ENCODE assay signal across 24 mouse cellular contexts in the genomic region with DNA sequence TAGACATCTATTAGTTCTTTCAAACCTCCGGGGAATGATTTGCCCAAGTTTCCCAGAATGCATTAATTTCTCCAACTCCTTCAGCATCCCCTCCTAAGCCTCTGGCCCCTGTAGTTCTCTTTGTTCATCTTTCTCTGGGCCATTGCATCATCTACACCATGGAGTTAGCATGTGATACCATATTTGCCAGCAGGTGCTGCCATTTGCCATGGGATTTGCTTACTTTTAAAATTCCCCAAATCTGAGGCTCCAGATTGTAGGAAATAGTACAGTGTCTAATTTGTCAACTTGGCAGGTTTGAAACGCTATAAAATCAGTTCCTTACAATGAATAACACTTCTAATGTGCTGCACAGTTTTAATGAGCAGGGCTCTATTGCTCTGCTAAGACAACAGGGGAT.
DNase-seq lines count a peak whose midpoint lies in the region; ATAC-seq and TF ChIP-seq lines count a peak whose summit lies in the region.
"Had no signal": no experiment of that assay in that cellular context is flagged by ENCODE, and none has a peak within 500 bp of the region (broad histone marks: within the 10 kb centered on the region; RNA-seq: fewer than 3 reads in every experiment).

No protein-coding gene starts in this region.

- POLR2A ChIA-PET in Patski (lab: Charles Lee), result no interaction called here

- no peaks in the 10 kb centered on the region for H3K9me3 ChIP-seq in forebrain, embryonic 15.5 days
- no peaks in the 10 kb centered on the region for H3K9me3 ChIP-seq in forebrain, embryonic 11.5 days (ENCODE audit: control insufficient read depth, low read length)
- no peaks in the 10 kb centered on the region for H3K9me3 ChIP-seq in lung, postnatal 0 days (ENCODE audit: low read length)
- no peaks in the 10 kb centered on the region for H3K9me3 ChIP-seq in forebrain, postnatal 0 days (ENCODE audit: low read length)
- H3K9me3 ChIP-seq: embryonic facial prominence, embryonic 12.5 days; heart, embryonic 15.5 days; hindbrain, embryonic 13.5 days; limb, embryonic 13.5 days; liver, embryonic 12.5 days; megakaryocyte, embryonic 14.5 days; neural tube, embryonic 12.5 days had no signal

- CTCF ChIA-PET in Patski (lab: Charles Lee), result no interaction called here

- no peak for TF ChIP-seq EP300 in lung, postnatal 0 days (IDR thresholded peaks at IDR 0.05)

- no peak overlapping the region for H3K9ac ChIP-seq in forebrain, embryonic 15.5 days (replicated peaks)
- H3K9ac ChIP-seq in forebrain, embryonic 11.5 days (ENCODE audit: low read length), result no peak overlapping the region
- H3K9ac ChIP-seq in lung, postnatal 0 days (replicated peaks; ENCODE audit: low read depth), result no peak overlapping the region
- H3K9ac ChIP-seq in forebrain, postnatal 0 days, result no peak overlapping the region
- H3K9ac ChIP-seq: embryonic facial prominence, embryonic 12.5 days; heart, embryonic 15.5 days; hindbrain, embryonic 13.5 days; limb, embryonic 13.5 days; liver, embryonic 12.5 days; neural tube, embryonic 12.5 days had no signal

- H3K27me3 ChIP-seq in forebrain, embryonic 15.5 days, result no peaks in the 10 kb centered on the region
- H3K27me3 ChIP-seq in forebrain, embryonic 11.5 days (ENCODE audit: control insufficient read depth, insufficient read depth, low read length), result no peaks in the 10 kb centered on the region
- no peaks in the 10 kb centered on the region for H3K27me3 ChIP-seq in lung, postnatal 0 days (replicated peaks; ENCODE audit: insufficient read depth, low read length)
- peaks cover 5% of the 10 kb centered on the region for H3K27me3 ChIP-seq in Patski
- no peaks in the 10 kb centered on the region for H3K27me3 ChIP-seq in forebrain, postnatal 0 days (ENCODE audit: insufficient read depth, low read length)
- H3K27me3 ChIP-seq: embryonic facial prominence, embryonic 12.5 days; heart, embryonic 15.5 days; limb, embryonic 13.5 days; megakaryocyte, embryonic 14.5 days; neural tube, embryonic 12.5 days had no signal

- no peak overlapping the region for H3K4me2 ChIP-seq in forebrain, embryonic 15.5 days (replicated peaks)
- H3K4me2 ChIP-seq in forebrain, embryonic 11.5 days (ENCODE audit: low read depth, low read length, severe bottlenecking), result no peak overlapping the region
- no peak overlapping the region for H3K4me2 ChIP-seq in lung, postnatal 0 days (replicated peaks; ENCODE audit: low read depth, low read length)
- H3K4me2 ChIP-seq in forebrain, postnatal 0 days (ENCODE audit: low read depth), result no peak overlapping the region
- H3K4me2 ChIP-seq: embryonic facial prominence, embryonic 12.5 days; heart, embryonic 15.5 days; hindbrain, embryonic 13.5 days; limb, embryonic 13.5 days; liver, embryonic 12.5 days; neural tube, embryonic 12.5 days had no signal

- DNase-seq in forebrain, embryonic 11.5 days (ENCODE audit: low spot score), result no peak
- DNase-seq in lung, postnatal 0 days (ENCODE audit: low spot score), result no peak
- no peak for DNase-seq in lung, adult 18-20 months
- DNase-seq in Patski (ENCODE audit: low read depth, low spot score), result no peak
- peak; percentile 59 for DNase-seq in forebrain, postnatal 0 days
- DNase-seq: adrenal gland, postnatal 10 days; cerebellum, adult 9-10 months; gastrocnemius, postnatal 36 days; heart, postnatal 36 days; kidney, postnatal 25 days; layer of hippocampus, adult 9-11 months; lung, adult 2 months; right cerebral cortex, postnatal 25 days; spleen, adult 18-20 months; thymus, postnatal 14 days had no signal

- no peaks in the 10 kb centered on the region for H3K36me3 ChIP-seq in forebrain, embryonic 15.5 days
- H3K36me3 ChIP-seq in forebrain, embryonic 11.5 days (ENCODE audit: control insufficient read depth, insufficient read depth, low read length), result no peaks in the 10 kb centered on the region
- H3K36me3 ChIP-seq in lung, postnatal 0 days (ENCODE audit: insufficient read depth, low read length), result no peaks in the 10 kb centered on the region
- no peaks in the 10 kb centered on the region for H3K36me3 ChIP-seq in forebrain, postnatal 0 days (ENCODE audit: insufficient read depth)
- H3K36me3 ChIP-seq: embryonic facial prominence, embryonic 12.5 days; heart, embryonic 15.5 days; hindbrain, embryonic 13.5 days; limb, embryonic 13.5 days; liver, embryonic 12.5 days; neural tube, embryonic 12.5 days had no signal

- peaks cover 26% of the 10 kb centered on the region for H3K4me1 ChIP-seq in forebrain, embryonic 15.5 days
- H3K4me1 ChIP-seq in forebrain, embryonic 11.5 days (replicated peaks; ENCODE audit: control insufficient read depth, insufficient read depth, low read length), result no peaks in the 10 kb centered on the region
- no peaks in the 10 kb centered on the region for H3K4me1 ChIP-seq in lung, postnatal 0 days (ENCODE audit: insufficient read depth, low read depth, low read length)
- peaks cover 12% of the 10 kb centered on the region for H3K4me1 ChIP-seq in forebrain, postnatal 0 days (ENCODE audit: insufficient read depth)
- H3K4me1 ChIP-seq: liver, embryonic 12.5 days; megakaryocyte, embryonic 14.5 days; neural tube, embryonic 12.5 days had no signal

- H3K27ac ChIP-seq in forebrain, embryonic 15.5 days (replicated peaks), result 0 out of 2 replicates have a peak overlapping the region, but pooled peaks have one; percentile 21
- no peak overlapping the region for H3K27ac ChIP-seq in forebrain, embryonic 11.5 days (ENCODE audit: low read depth, low read length)
- H3K27ac ChIP-seq in lung, postnatal 0 days (ENCODE audit: low read length), result no peak overlapping the region
- no peak overlapping the region for H3K27ac ChIP-seq in forebrain, postnatal 0 days (ENCODE audit: low read depth, low read length)
- H3K27ac ChIP-seq: embryonic facial prominence, embryonic 12.5 days; heart, embryonic 15.5 days; hindbrain, embryonic 13.5 days; limb, embryonic 13.5 days; liver, embryonic 12.5 days; neural tube, embryonic 12.5 days had no signal

- TF ChIP-seq CTCF in lung, postnatal 0 days (IDR thresholded peaks at IDR 0.05), result peak; percentile 11; the same call in 1 of the 2 replicates
- TF ChIP-seq CTCF in Patski (IDR thresholded peaks at IDR 0.05), result peak; percentile 32
- TF ChIP-seq CTCF in forebrain, postnatal 0 days (IDR thresholded peaks at IDR 0.05; ENCODE audit: low read depth), result peak; percentile 60

- peak; percentile 39; the same call in 1 of the 2 replicates for ATAC-seq in forebrain, embryonic 15.5 days (replicated peaks)
- no peak for ATAC-seq in forebrain, embryonic 11.5 days (replicated peaks; ENCODE audit: low FRiP score)
- ATAC-seq in lung, postnatal 0 days, result no peak
- ATAC-seq in Patski, result no peak
- ATAC-seq in forebrain, postnatal 0 days, result peak; percentile 34; the same call in 1 of the 2 replicates
- ATAC-seq in activated CD4-positive, CD25-positive, alpha-beta regulatory T cell, adult 4 months, result no peak
- ATAC-seq: liver, embryonic 12.5 days had no signal

- 45% methylated on average over 2 of the region's 2 CpGs for WGBS in forebrain, embryonic 15.5 days
- WGBS in forebrain, embryonic 11.5 days, result 73% methylated on average over 2 of the region's 2 CpGs
- WGBS in lung, postnatal 0 days, result 55% methylated on average over 2 of the region's 2 CpGs
- 31% methylated on average over 2 of the region's 2 CpGs for WGBS in forebrain, postnatal 0 days

- no peak overlapping the region for H3K4me3 ChIP-seq in forebrain, embryonic 15.5 days
- H3K4me3 ChIP-seq in forebrain, embryonic 11.5 days (ENCODE audit: low read depth, low read length), result no peak overlapping the region
- H3K4me3 ChIP-seq in lung, postnatal 0 days (ENCODE audit: low read depth, low read length), result no peak overlapping the region
- no peak overlapping the region for H3K4me3 ChIP-seq in forebrain, postnatal 0 days (ENCODE audit: low read depth, low read length)
- H3K4me3 ChIP-seq: embryonic facial prominence, embryonic 12.5 days; heart, embryonic 15.5 days; hindbrain, embryonic 13.5 days; limb, embryonic 13.5 days; liver, embryonic 12.5 days; megakaryocyte, embryonic 14.5 days; neural tube, embryonic 12.5 days had no signal

- in situ Hi-C loops in Patski (cut with MboI; ENCODE audit: low pct_unique_long_range_greater_than_20kb), result no loop called here

Comparison
In these comparisons a context has a peak if more than half of its experiments do, and no peak if none do; other contexts are left out.
1. ATAC-seq: peak in forebrain, embryonic 15.5 days (single experiment) and forebrain, postnatal 0 days (single experiment); none in forebrain, embryonic 11.5 days (single experiment), lung, postnatal 0 days (single experiment), Patski (single experiment) and activated CD4-positive, CD25-positive, alpha-beta regulatory T cell, adult 4 months (single experiment).
2. Peak in every context shown above with its lines, with median percentiles within 50 percentile points of each other: CTCF ChIP-seq.